In the genomic region with DNA sequence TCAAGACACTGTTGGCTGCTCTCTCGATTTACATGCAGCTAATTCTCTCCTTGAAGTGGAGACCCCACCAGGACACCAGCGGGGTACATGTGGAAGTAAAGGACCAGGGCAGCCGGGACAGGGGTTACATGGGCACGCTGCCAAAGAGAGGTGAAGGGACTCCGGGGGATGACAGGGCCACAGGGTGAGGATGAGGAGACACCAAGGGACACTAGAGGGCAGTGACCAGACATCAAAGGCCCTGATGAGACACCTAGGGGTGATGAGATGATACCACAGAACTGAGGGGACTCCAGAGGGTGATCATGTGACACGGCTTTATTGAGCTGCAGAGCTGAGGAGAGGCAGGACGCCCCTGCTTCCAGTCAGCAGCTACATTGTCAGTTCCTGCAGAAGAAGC, we compare ENCODE assay signal across 2 mouse cellular contexts.
TF ChIP-seq lines count a peak whose summit lies in the region.

No protein-coding gene starts in this region.

TF ChIP-seq in C2C12, 6 proteins besides CTCF, POLR2A, EP300 and RAD21:
- TF ChIP-seq USF1 (IDR thresholded peaks at IDR 0.05; ENCODE audit: low read depth), result peak; percentile 25
- TF ChIP-seq CEBPB (IDR thresholded peaks at IDR 0.05; ENCODE audit: low read depth), result no peak
TF ChIP-seq in C2C12: peak in this region for 1.

TF ChIP-seq in MEL, 35 proteins besides CTCF, POLR2A, EP300 and RAD21:
- TF ChIP-seq POLR2AphosphoS2 (IDR thresholded peaks at IDR 0.05; ENCODE audit: low read length) (0 out of 2 replicates have a peak, but pooled peaks have one; percentile 12), USF1 (IDR thresholded peaks at IDR 0.05; ENCODE audit: low read depth, low read length) (peak; percentile 60), POLR2AphosphoS5 (IDR thresholded peaks at IDR 0.05; ENCODE audit: borderline replicate concordance, low read depth, low read length) (no peak)
TF ChIP-seq in MEL: peak in this region for 2.
